Mouse (Mus musculus) lung, adult 2 months (tissue): ENCODE results near the gene Fbln1.

Experiments used
- CTCF ChIP-seq: fragments of 200-500 bp; IDR thresholded peaks from 2 replicates; pipeline ENCODE4 v1.5.1; 2011; ENCODE audit warnings: mild to moderate bottlenecking, low read length, control low read depth; ENCODE audit not compliant: insufficient read depth
- POLR2A ChIP-seq: fragments of 200-500 bp; IDR thresholded peaks from 2 replicates; pipeline ENCODE4 v1.6.1; 2011; ENCODE audit warnings: low read depth, mild to moderate bottlenecking, control low read depth, low read length, borderline replicate concordance; ENCODE audit errors: extremely low read depth

DNA sequence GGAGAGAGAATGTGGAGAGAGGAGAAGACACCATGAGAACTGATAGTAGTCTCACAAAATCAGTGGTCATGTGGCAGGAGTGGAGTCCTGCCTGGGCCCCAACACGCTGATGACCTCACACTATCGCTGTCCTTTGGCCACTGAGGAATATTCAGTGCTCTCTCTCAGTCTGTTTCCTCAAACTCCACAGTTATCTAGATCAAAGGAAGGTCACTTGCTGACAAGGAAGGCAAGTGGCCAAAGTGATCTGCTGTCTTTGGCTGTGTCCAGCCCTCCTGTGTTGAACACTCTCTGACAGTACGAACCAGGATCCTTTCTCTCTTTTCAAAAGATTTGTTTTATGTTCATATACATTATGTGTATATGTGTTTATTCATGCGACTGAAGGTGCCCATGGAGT is 117.5 kb downstream of the Fbln1 start:
- TF ChIP-seq CTCF (no peak), POLR2A (no peak)
